Mouse (Mus musculus): ENCODE measurements around the gene Zbtb38.
"Not testable (repeated sequence)": the region's sequence is repeated elsewhere in the genome, so short reads cannot be mapped to it uniquely, and the experiment has no call there.

The Zbtb38 gene

GRCm38 (mm10) chr9:96678611-96679010, 74.0 kb downstream of the Zbtb38 start:
- DNase-seq: no peak

- DNase-seq: not testable (repeated sequence)
Observed at GRCm38 (mm10) chr9:96677711-96678110, 74.9 kb downstream of the Zbtb38 start.

GRCm38 (mm10) chr9:96676671-96677070, 76.0 kb downstream of the Zbtb38 start:
- no peak for DNase-seq

GRCm38 (mm10) chr9:96675763-96676640, 76.6 kb downstream of the Zbtb38 start:
- DNase-seq: no peak

GRCm38 (mm10) chr9:96675071-96675762, 77.4 kb downstream of the Zbtb38 start:
- peak; percentile 79 for DNase-seq

- no peak for DNase-seq
Observed at GRCm38 (mm10) chr9:96674301-96674700, 78.3 kb downstream of the Zbtb38 start.

- DNase-seq: no peak
Observed at GRCm38 (mm10) chr9:96672466-96672865, 80.2 kb downstream of the Zbtb38 start.

GRCm38 (mm10) chr9:96671249-96671648, 81.4 kb downstream of the Zbtb38 start:
- no peak for DNase-seq

GRCm38 (mm10) chr9:96669877-96670276, 82.8 kb downstream of the Zbtb38 start:
- DNase-seq: peak; percentile 98

- DNase-seq: peak; percentile 42
Observed at GRCm38 (mm10) chr9:96668628-96669027, 84.0 kb downstream of the Zbtb38 start.

GRCm38 (mm10) chr9:96660510-96661244, 92.0 kb downstream of the Zbtb38 start:
- DNase-seq: no peak

GRCm38 (mm10) chr9:96659801-96660200, 92.8 kb downstream of the Zbtb38 start:
- DNase-seq: no peak

GRCm38 (mm10) chr9:96653538-96653937, 99.1 kb downstream of the Zbtb38 start:
- DNase-seq: no peak

GRCm38 (mm10) chr9:96652763-96653162, 99.9 kb downstream of the Zbtb38 start:
- DNase-seq: peak; percentile 73

- DNase-seq: no peak
Observed at GRCm38 (mm10) chr9:96650807-96651206, 101.8 kb downstream of the Zbtb38 start.

- DNase-seq: no peak
Observed at GRCm38 (mm10) chr9:96649924-96650323, 102.7 kb downstream of the Zbtb38 start.

- no peak for DNase-seq
Observed at GRCm38 (mm10) chr9:96649362-96649761, 103.3 kb downstream of the Zbtb38 start.

- no peak for DNase-seq
Observed at GRCm38 (mm10) chr9:96646668-96647295, 105.8 kb downstream of the Zbtb38 start.

GRCm38 (mm10) chr9:96644840-96645239, 107.8 kb downstream of the Zbtb38 start:
- no peak for DNase-seq

GRCm38 (mm10) chr9:96644002-96644401, 108.6 kb downstream of the Zbtb38 start:
- not testable (repeated sequence) for DNase-seq

GRCm38 (mm10) chr9:96639451-96639850, 113.2 kb downstream of the Zbtb38 start:
- DNase-seq: no peak

- DNase-seq: peak; percentile 34
Observed at GRCm38 (mm10) chr9:96638508-96638907, 114.1 kb downstream of the Zbtb38 start.

- DNase-seq: peak; percentile 26
Observed at GRCm38 (mm10) chr9:96637157-96637548, 115.5 kb downstream of the Zbtb38 start.

Data from lung, postnatal 36 days (tissue).